Mouse (Mus musculus): Measurements from ENCODE around the gene Ubxn11.
"Not testable (repeated sequence)": the region's sequence is repeated elsewhere in the genome, so short reads cannot be mapped to it uniquely, and the experiment has no call there.

Gene Ubxn11

GRCm38 (mm10) chr4:134144297-134144696 is 41.9 kb downstream of the Ubxn11 start:
- DNase-seq (ENCODE audit: low read depth) = not testable (repeated sequence)

GRCm38 (mm10) chr4:134149389-134149788 is 47.0 kb downstream of the Ubxn11 start:
- DNase-seq (ENCODE audit: low read depth) = no peak

DNA sequence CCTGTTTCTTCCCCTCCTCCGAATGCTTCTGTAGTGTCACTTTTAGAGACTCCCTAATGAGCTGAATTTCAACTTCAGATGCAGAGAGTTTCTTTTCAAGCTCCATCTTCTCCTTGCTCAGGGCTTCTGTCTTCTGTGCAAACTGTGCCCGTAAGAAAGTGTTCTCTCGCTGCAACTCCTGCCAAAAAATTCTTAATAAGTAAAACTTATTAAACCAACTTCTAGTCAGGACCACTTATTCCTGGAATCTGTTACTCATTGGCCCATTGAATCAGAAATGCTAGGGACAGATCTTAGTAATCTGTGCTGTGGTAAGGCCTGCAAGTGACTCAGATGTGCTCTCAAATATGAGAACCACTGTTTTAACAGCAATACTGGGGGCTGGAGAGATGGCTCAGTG is 49.7 kb downstream of the Ubxn11 start:
- DNase-seq (ENCODE audit: low read depth) = no peak

DNA sequence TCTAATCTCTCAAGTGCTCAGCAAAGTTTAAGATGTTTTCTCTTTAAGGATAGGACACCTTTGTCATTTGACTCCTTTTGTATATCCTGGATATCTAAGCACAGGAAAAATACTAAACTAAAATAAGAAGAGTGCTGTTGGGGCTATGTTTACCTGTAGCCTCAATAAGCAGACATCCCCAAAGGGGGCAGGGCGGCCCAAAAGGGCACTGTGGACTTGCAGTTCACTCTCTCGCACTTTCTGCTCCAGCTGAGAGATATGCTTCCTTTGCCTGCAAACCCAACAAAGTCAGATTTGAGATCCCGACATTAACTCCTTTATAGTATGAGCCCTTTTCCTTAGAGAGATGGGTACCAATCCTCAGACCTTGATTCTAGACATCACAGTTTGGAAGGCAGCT is 51.3 kb downstream of the Ubxn11 start:
- no peak for DNase-seq (ENCODE audit: low read depth)

DNA sequence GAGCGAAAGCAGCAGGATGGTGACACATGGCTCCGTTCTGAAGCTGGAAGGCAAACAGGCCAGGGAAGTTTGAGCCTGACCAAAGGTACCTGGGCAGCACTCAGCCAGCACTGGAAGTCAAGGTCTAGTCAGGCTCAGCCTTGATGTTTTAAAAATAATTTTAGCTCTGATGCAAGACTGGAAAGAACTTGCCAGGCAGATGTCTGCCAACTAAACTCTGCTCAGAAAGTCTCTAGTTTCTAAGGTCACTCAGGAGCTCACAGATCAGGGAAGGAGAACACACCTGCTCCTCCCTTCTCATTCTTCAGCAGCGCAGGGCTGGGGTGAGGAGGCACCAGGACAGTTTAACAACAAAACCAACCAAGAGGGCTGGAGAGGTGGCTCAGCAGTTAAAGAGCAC is 52.0 kb downstream of the Ubxn11 start:
- no peak for DNase-seq (ENCODE audit: low read depth)

DNA sequence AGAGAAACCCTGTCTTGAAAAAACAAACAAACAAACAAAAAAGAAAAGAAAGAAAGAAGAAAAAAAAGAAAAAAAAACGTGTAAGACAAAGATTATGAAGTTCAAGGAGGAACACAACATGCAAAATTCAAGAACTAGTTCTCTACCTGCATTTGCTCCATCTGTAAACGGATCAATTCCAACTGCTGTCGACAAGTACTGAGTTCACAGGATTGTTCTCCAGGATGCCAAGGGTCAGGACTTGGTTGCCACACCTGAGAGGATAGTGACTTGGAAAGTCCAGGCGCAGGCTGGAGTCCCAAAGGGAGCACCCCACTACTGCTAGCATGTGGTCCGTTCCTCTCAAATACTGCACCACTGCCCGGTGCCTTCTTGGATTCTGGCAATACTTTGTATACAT is 53.2 kb downstream of the Ubxn11 start:
- DNase-seq (ENCODE audit: low read depth) = no peak

DNA sequence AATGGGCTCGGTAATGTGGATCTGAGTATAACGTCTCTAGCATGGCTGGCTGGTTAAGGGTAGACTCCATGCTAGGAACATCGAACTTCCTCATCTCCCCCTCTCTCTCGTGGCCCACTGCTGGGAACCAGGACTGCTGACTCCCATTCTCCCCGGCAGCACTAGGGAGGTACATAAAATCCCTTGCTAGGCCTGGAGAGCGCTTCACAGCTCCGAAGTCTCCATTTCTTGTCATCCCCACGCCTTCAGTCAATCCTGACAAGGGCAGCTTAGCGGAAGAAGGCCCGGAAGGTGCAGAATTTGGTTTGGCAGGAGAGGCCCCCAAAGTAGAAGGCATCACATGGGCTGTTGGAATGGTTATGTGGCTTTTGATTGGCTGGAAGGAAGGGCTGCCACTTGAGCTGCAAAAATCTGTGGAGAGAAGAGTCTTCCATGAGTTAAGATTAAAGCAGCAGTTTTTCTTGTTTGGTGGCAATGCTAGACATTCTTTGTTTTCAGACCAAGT is 53.6 kb downstream of the Ubxn11 start:
- DNase-seq (ENCODE audit: low read depth) = no peak

- DNase-seq (ENCODE audit: low read depth) = no peak
Observed at GRCm38 (mm10) chr4:134156744-134157143, 54.4 kb downstream of the Ubxn11 start.

- DNase-seq (ENCODE audit: low read depth) = no peak
Observed at GRCm38 (mm10) chr4:134157558-134157957, 55.2 kb downstream of the Ubxn11 start.

DNA sequence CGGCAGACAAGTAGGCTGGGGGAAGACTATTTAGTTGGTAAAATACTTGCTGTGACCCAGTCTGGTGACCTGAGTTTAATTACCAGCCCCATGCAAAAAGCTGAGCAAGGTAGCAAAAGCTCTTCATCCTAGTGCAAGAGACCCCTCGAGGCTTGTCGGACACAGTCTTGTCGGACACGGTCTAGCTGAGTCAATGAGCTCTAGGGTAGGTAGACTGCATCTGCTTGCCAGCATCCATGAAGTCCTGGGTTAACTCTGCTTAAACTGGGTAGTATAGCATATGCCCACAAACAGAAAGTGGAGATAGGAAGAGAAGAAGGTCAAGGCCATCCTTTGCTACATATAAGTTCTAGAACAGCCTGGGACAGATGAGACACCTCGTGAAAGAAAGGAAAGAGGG is 56.4 kb downstream of the Ubxn11 start:
- DNase-seq (ENCODE audit: low read depth) = no peak

DNA sequence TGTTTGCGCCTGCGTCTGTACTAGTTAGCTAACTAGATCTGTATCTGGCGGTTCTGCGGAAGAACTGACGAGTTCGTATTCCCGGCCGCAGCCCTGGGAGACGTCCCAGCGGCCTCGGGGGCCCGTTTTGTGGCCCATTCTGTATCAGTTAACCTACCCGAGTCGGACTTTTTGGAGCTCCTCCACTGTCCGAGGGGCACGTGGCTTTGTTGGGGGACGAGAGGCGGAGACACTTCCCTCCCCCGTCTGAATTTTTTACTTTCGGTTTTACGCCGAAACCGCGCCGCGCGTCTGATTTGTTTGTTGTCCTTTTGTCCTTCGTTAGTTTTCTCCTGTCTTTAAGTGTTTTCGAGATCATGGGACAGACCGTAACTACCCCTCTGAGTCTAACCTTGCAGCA is 57.7 kb downstream of the Ubxn11 start:
- peak; percentile 59 for DNase-seq (ENCODE audit: low read depth)

GRCm38 (mm10) chr4:134164591-134164990 is 62.2 kb downstream of the Ubxn11 start:
- DNase-seq (ENCODE audit: low read depth) = no peak

DNA sequence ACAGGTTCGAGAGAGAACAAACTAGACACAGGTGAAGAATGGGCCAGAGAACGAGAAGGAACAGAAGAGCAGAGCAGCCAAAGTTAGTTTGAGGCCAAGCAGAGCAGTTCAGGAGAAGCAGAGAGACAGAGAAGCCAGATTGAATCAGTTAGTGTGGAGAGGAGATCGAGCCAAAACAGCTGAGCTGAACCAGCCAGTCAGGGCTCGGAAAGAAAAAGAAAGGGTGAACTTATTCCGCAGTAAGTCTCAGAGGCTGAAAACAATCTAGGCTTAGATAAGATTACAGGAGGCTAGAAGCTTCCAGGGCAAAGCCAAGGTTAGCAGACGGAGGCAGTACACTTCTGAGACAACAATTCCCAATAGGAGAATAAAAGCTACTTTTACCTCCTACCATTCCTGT is 62.7 kb downstream of the Ubxn11 start:
- peak; percentile 55 for DNase-seq (ENCODE audit: low read depth)

DNA sequence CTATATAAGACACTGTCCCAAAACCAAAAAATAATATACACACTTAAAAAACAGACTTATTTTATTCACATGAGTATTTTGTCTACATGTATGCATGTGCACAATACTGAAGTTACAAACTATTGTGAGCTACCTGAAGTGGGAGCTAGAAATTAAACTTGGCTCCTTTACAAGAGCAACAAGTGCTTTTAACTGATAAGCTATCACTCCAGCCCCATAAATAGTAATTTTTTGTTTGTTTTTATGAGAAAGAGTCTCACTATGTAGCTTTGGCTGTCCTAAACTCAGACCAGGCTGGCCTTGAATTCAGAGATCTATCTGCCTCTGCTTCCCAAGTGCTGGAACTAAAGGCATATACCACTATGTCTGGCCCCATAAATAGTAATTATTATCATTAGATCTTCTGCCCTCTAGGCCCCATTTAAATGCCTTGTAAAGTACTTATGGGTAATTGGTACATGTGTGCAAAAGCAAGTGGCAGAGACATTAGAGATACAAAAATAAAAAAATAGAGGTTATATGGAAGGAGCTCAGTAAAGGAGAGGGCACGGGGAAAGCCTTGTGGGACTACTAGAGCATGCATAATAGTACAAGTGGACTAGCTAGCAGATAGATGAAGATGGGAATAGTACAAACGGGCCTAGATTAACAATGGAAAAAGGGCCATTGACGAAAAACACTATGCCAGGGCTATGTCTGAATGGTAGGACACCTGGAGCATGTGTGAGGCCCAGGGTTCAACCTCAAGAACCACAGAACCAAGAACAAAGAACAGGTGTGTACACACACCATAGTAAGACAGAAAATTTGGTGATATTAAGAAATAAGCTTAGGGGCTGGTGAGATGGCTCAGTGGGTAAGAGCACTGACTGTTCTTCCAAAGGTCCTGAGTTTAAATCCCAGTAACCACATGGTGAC is 63.4 kb downstream of the Ubxn11 start:
- peak; percentile 73 for DNase-seq (ENCODE audit: low read depth)

DNA sequence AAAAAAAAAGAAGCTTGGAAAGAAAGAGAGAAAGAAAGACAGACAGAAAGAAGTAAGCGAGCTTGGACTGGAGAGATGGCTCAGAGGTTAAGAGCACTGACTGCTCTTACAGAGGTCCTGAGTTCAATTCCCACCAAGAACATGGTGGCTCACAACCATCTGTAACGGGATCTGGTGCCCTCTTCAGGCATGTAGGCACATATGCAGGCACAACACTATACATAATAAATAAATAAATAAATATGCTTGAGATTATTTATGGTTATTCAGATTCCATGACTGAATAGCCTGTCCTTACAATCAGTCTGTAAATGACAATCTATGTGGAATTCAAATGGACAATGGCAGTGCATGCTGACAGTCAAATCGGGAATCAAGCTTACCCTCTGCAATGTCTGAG is 64.5 kb downstream of the Ubxn11 start:
- peak; percentile 54 for DNase-seq (ENCODE audit: low read depth)

DNA sequence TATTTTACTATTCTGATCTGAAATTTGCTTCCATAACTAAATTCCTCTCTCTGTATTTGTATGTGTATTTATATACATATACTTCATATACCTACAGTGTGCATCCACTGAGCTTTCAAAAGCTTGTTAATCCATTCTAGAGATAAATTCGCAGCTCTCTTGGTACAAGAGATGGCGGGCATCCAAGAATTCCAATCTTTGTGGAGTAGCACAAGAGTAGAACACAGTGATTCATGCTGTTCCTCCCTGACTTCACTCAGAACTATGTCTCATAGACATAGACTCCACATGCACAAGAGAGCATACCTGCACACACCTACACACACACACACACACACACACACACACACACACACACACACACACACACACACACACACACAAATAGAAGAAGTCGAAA is 70.0 kb downstream of the Ubxn11 start:
- DNase-seq (ENCODE audit: low read depth) = no peak

Data from 416B (cell line).